Mouse (Mus musculus): ENCODE measurements around the gene Stk11.

The Stk11 gene

DNA sequence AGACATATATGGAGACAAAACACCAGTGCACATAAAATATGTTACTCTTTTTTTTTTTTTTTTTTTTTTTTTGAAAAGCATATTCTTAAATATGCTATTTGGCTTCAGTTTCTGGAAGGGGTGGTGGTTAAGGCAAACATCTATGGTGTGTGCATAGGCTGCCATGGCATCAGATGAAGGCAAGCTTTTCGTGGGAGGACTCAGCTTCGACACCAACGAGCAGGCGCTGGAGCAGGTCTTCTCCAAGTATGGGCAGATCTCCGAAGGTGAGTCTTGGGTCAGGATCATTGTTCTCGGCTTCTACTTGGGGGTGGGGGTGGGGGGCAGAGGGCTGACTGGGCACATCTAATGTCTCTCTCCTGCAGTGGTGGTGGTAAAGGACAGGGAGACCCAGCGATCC, 54.0 kb downstream of the Stk11 start:
- DNase-seq (ENCODE audit: low read depth, low spot score) = no peak

- no peak for DNase-seq (ENCODE audit: low read depth, low spot score)
These were observed 54.4 kb downstream of the Stk11 start for GRCm38 (mm10) chr10:80170052-80170451.

- peak; percentile 17 for DNase-seq (ENCODE audit: low read depth, low spot score)
These were observed 55.0 kb downstream of the Stk11 start for GRCm38 (mm10) chr10:80170601-80171021.

DNA sequence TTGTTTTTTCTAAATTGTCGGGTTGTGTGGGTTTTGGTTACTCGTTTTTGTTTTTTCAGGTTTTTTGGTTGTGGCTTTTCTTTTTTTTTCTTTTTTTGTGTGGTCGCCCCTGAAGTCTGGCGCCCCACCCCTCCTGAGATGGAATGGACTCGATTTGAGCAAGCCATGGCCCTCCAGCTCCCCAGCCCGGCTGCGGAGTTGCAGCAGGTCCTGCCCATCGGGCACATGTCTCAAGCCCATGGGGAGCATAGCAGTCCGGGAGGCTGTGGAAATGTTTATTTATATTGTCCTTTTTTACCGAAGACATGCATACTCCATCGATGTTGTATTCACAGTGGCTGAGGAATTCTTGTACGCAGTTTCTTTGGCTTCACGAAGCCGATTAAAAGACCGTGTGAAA, 55.6 kb downstream of the Stk11 start:
- no peak for DNase-seq (ENCODE audit: low read depth, low spot score)

DNA sequence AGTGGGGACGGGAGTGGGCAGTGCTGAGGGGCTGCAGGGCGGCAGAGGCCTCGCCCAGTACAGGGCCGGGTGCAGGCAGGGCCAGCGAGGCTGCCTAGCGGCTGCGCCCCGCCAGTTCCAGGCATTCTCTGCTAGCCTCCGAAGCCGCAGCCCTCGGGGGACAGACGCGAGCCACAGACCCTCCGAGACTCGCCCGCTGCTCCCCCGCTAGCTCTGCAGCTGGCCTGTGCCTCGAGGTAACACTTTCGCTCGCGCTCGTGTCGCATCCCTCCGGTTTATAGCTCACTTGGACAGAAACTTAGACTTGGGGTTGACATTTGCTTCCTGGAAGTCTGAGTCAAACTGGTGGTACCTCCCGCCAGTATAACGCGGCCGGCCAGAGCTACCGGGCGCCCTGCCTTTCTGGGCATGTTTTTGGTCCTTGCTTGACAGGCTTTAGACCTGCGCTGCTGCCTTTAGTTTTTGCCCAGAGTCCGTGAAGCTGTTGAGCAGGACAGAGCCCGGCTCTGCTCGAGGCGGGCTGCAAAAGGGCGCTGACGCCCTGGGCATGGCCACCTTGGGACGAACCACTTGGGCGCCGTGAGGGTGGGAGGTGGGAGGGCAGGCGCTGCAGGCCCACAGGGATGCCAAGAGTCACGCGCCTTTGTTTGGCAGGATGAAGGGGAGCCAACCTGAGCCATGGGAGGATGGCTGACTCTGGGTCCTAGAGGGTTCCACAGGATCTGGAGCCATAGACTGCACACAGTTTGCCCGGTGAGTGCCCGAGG, 56.3 kb downstream of the Stk11 start:
- DNase-seq (ENCODE audit: low read depth, low spot score) = peak; percentile 35

DNA sequence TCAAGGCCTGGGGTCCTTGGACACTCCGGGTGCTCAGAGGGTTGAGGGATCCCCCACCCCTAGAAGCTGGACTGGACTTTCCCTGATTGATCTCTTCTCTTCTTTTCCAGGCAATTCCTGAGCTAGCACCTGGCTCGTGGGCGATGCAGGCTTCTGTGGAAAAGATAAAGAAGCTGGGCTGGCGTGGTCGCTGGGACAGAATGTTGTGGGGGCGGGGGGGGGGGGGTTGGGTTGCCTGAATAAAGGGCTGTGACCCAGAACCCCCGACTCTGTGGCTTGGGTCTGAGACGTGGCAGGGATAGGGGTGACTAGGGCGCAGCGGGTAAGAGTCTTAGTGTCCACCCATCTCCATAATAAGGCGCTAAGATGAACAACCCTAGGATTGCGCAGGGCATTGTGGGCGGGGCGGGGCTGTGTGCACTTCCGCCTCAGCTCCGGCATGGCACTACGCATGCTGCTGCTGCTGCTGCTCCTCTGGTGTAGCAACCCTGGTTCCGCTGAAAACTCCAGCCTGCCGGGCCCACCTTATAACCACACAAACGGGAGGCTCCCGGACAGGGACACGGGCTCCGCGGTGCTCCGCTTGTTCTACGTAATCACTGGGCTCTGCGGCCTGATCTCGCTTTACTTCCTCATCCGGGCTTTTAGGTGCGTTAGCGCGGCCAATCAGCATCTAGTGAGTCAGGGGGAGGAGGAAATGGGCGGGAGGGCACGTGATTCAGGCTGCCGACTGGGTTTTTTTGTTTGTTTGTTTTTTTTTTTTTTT, 57.1 kb downstream of the Stk11 start, which contains the start of gene 1600002K03Rik:
Gene 1600002K03Rik (plus strand): TSS at position 418 of the 766 bp plus-strand sequence.
- DNase-seq (ENCODE audit: low read depth, low spot score) = peak; percentile 96

DNA sequence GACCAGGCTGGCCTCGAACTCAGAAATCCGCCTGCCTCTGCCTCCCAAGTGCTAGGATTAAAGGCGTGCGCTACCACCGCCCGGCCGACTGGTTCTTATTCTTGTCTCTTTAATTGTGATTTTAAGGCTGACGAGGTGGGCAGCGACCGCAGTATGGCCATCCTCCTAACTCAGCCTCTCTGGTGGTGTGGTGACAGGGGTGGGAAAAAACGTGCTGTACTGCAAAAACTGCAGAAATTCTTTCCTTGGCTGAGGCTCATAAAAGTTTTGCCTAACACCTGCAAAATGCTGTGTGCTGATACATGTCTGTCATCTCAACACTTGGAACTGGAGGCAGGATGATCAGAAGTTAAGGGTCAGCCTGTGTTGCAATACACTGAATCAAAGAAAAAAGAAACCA, 57.8 kb downstream of the Stk11 start:
- no peak for DNase-seq (ENCODE audit: low read depth, low spot score)

DNA sequence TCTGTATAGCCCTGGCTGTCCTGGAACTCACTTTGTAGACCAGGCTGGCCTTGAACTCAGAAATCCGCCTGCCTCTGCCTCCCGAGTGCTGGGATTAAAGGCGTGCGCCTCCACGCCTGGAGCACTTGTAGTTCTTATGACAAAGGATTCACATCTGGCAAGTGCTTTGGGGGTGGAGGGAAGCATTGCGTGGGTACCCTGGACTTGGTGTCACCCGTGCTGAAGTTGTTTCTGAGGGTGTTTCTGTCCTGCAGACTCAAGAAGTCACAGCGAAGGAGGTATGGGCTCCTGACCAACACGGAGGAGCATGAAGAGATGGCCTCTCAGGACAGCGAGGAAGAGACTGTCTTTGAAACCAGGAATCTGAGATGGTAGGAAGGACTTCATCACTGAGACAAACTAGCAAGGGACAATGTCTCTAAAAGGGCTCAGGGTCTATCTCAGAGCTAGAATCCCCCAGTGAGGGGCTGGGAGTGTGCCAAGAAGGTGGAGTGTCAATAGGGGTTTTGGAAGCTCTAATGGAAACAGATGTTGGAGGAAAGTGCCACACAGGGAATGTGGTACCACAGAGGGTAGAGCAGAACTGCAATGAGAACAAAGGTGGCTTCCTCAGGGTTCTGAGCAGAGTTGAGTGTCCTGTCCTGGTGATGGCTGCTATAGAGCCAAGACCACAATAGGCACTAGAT, 58.5 kb downstream of the Stk11 start:
- DNase-seq (ENCODE audit: low read depth, low spot score) = no peak

- peak; percentile 69 for DNase-seq (ENCODE audit: low read depth, low spot score)
These were observed 59.1 kb downstream of the Stk11 start for GRCm38 (mm10) chr10:80174705-80175104.

DNA sequence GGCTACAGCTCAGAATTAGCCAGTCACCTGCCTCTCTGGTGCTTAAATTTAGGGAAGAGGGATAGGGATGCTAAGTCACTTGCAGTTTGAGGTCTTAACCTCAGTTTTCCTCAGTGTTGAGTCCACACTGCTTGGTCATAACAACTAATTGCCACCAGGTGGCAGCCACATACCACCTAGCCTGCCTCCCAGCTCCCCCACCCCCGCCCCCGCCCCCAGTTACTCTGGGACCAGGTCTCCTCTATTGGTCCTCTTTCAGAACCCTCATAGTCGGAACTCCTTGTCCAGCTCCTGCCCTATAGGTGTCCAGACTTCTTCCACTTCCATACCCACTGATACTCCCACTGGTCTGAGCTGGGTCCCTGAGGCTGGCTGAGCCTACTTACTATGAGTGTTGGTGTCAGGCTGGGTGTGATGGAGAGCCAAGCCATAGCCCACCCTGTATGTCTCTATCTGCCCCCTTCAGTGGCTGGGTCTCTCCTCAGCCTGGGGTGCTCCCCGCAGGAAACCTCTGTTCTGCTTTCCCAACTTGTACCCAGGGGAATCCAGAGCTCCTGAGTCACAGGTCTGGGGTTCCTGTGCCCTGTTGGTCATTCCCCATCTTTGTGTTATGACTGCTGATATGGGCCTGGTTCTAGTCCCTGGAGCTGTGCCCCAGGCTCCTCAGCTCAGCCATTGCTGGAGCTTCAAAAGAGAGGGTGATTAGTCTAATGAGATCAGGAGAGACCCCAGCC, 60.1 kb downstream of the Stk11 start:
- DNase-seq (ENCODE audit: low read depth, low spot score) = peak; percentile 58

DNA sequence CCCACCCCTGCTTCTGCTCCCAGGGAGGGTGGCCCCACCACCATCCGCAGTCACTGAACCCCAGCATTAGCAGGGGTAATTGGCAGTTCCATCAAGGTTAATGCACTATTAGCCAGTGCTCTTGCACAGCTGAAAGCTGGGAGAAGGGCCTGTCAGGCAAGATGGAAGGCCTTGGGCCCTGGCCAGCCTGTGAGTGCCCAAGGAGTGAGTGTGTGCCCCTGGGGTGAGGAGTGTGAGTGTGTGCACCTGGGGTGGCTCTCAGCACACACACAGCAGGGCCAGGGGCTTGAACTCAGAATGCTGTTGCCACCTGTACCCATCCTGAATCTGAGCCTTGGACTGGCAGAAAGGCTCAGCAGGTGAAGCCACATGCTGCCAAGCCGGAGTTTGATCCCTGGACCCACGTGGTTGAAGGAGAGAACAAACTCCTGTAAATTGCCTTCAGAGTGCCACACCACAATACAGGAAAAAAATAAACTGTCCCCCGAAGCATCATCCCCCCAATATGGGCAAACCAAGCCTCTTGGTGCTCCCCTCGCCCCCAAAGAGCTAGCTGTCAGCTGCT, 60.7 kb downstream of the Stk11 start:
- DNase-seq (ENCODE audit: low read depth, low spot score) = no peak

DNA sequence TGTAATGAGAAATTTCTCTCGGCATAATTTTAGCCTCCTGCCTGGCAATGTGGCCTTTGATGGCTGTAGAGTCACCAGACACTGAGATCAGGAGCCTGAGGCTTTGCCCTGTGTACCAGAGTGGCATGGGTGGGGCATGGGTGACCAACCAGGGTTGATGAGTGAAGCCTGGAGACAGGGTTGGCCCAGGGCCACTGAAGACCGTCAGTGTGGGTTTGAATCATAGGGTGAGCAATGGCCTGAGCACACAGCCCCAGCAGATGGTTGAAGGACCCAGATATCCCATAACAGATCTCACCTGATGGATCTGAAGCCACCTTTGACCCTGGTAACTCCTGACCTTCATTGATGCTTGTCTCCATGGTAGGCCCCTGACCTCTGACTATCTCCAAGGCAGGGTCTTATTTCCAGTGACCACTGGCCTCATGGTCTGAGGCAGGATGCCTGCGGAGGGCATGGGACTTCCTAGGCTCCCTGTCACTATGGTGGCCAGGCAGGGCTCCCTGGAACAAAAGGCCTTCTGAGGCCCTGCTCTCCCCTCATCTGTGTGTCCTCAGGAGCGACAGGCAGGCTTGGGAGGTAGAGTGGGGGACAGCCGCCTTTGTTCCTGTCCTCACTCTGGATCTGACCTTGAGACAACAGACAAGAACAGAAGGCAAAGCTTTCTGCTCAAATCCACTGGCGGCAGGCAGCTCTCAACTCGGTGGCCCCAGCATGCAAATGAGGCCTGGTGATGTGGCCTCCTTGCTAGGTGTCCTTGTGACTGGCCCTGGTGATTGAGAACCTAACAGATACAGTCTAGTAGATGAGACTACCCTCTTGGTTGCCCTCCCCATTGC, 62.1 kb downstream of the Stk11 start:
- no peak for DNase-seq (ENCODE audit: low read depth, low spot score)

- DNase-seq (ENCODE audit: low read depth, low spot score) = peak; percentile 51
These were observed 63.8 kb downstream of the Stk11 start, which contains the start of gene Efna2 for GRCm38 (mm10) chr10:80179068-80180051. TSS of gene Efna2 (plus strand) at chr10:80179482.
